Mouse (Mus musculus) testis, postnatal 14 days (tissue): ENCODE data around the gene Gpbar1.
A peak's percentile ranks its signal among the peaks of the same experiment; 100 is the strongest.

Source experiments
- DNase-seq: peaks from one replicate; pipeline ENCODE4 v3.0.0; 2021; ENCODE audit warnings: low spot score

Gene Gpbar1

DNA sequence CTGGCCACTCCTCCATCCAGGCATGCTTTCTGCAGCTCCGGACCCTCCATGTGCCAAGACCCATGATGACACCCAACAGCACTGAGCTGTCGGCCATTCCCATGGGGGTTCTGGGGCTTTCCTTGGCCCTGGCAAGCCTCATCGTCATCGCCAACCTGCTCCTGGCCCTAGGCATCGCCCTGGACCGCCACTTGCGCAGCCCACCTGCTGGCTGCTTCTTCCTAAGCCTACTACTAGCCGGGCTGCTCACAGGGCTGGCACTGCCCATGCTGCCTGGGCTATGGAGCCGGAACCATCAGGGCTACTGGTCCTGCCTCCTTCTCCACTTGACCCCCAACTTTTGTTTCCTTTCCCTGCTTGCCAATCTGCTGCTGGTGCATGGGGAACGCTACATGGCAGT, at the start of gene Gpbar1:
Gene Gpbar1, plus strand, starts transcription at position 13 of the 400 bp plus-strand sequence.
- DNase-seq, result no peak

DNA sequence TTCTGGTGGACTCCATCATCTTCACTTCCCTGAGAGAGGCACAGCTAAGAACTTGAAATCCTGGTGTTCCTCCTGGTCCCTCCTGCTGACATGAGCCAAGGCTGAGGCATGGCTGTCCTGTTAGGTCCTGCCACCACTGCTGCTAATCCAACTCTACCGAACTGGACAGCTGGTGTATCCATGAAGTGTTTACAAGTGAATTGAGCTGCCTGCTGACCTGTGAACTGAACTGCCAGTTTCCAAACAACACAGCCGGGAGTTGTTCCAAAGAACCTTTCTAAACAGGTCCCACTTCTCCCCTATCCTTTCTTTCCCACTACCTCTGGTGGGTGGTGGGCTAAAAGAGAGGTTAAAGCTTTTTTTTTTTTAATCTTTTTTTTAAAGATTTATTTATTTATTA, 48.4 kb upstream of the Gpbar1 start:
- DNase-seq, result no peak

DNA sequence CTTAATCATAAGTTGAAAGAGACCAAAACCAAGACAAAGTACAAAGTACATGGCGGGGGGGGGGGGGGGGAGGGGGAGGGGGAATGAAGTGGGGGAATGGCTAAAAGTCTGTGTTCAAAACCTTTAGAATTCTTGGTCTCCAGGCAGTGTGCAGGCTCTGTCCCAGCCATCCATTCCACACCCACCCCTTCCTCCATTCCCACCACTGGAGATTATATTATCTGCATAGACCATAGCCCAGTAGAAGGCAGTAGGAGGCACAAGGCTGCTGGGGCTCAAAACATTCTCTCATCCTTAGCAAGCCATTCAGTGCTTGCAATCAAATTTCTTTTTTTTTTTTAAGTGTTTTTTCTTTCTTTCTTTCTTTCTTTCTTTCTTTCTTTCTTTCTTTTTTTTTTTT, 47.4 kb upstream of the Gpbar1 start:
- DNase-seq, result no peak

DNA sequence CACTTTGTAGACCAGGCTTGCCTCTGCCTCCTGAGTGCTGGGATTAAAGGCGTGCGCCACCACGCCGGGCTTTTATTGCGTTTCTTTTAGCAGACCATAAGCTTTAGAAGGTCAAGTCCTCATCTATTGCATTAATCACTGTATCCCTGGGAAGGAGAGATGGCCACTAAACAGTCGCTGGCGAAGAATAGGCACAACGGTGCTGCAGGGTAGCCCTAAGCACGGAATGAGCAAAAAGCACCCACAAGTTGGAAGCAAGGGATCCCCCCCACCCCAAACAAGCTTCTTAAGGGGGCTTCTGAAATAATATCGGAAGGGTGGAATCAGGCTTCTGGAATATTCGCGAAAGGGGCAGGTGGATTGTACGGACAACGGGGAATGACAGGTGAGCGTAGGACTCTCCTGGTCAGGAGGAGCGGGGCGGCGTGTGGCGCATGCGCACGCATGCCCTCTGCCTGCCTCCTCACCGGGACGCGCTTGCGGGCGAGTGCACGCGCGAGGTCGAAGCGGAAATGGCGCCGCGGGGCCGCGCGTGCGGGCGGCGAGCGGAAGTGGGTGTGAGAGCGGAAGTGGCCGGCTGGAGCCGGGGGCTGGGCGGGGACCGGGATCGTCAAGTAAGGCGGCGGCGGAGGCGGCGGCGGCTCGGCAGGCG, 42.3 kb upstream of the Gpbar1 start, which contains the start of gene Arpc2:
Gene Arpc2, plus strand, starts transcription at position 147 of the 652 bp plus-strand sequence.
- peak; percentile 96 for DNase-seq

DNA sequence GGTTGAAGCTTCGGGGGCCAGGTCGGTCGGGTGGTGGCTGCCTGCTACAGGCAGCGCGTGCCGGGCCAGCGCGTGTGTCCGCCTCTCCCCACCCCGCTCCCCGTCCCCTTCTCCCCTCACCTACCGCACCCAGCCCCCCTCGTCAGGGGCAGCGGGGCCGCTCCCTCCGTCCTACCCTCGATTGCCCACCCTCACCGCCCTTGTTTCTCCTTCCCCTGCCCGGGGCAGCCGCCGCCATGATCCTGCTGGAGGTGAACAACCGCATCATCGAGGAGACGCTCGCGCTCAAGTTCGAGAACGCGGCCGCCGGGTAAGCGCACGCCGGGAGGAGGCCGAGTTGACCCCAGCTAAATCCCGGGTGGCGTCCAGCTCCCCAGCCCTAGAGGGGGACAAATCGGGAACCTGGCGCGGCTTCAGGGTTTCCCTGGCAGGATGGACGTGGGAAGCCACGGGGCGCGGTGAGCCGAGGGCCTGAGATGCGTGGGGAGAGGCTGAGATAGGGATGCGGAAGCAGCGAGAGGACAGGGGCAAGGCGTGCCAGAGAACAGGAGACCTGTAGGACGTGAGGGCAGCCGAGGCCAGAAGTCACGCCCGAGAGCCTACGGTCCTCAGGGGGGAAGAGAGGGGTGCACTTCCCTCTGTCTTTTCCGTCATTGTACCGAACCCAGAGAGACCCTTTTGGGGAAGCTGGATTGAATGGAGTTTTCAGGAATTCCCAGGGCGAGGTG, 41.6 kb upstream of the Gpbar1 start:
- peak; percentile 62 for DNase-seq

DNA sequence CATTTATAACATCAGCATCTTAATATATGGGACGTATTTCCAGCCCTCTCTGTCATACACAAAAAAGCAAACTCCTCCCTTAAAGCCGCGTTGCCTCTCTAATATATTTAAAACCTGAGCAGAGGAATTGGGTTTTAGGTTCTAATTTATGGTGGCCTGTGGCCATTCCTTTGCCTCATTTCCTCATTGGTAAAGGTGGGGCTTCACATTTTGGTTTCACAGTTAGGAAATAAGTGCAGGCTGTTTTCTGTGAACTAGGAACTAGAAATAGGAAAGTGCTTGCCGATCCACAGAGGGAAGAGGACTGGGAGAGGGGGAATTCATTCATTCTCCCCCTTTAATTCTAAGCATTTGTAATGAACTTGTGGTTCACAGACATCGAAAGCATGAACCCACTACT, 40.7 kb upstream of the Gpbar1 start:
- DNase-seq, result no peak

DNA sequence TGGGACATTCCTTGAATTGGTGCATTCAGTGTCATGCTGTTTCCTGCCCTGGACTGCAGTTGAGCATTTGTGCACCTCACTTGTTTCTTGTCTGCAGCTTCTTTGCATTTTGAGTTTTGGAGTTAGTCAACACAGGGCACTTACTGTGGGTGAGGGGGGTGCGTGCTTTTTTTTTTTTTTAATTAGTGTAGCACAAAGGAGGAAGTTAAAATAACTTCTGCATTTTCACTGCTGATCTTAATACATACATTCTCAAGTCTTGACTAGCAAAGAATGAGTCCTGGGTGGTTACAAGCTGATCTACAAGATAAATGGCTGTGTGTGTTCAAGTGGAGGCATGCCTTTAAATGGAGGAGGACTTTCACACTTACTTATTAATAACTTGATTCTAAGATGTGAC, 40.2 kb upstream of the Gpbar1 start:
- DNase-seq, result no peak

DNA sequence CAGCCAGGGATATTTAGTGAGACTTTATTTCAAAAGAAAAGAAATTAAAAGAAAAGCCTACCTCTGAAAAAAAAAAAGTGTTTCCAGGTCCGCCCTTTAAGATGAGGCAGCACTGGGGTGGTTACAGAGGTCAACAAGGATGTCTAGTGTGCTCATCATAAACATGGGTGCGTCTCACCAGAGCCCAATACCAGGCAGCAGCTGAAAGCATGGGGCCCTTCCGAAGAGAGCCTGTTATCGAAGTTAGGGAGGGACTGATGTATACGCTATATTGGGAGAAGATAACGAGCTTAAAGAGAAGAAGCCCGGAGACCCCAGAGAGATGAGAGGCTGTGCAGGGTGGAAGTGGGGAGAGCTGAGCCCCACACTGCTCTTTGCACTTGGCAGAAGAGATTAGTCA, 39.2 kb upstream of the Gpbar1 start:
- no peak for DNase-seq

DNA sequence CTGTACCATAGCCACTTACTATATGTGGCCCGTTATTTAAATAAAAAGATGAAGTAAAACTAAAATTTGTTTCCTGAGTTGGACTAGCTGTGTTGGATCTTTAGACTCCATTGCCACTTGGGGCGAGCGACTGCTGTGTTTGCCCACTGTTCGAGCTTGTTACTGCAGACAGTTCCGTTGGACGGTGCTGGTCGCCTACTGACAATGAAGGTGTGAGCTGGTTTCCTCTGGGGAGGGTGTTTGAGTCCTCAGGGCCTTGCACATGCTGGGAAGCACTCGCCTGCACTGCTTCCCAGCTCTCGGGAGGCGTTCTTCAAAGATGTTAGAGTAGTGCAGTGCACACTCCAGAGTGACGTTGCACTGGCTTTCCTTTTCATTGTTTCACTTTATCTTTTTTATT, 38.7 kb upstream of the Gpbar1 start:
- DNase-seq, result no peak

DNA sequence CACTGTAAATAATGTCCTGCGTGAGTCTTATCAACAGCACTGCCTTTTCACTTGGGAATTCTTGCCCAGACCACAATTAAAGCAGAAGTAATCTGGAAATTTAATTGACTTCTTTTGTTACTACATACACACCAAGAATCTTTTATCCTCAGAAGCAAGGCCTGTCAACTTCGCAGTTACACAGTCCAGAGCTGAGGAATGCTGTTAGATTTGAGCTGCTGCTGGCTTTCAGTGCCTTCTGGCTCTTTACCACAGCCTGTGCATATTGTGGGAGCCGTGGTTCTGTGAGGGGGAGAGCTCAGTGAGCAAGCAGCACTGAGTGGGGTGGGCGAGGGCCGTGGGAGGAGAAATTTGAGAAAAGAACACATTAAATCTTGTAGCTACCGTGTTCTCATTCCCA, 38.0 kb upstream of the Gpbar1 start:
- peak; percentile 34 for DNase-seq

DNA sequence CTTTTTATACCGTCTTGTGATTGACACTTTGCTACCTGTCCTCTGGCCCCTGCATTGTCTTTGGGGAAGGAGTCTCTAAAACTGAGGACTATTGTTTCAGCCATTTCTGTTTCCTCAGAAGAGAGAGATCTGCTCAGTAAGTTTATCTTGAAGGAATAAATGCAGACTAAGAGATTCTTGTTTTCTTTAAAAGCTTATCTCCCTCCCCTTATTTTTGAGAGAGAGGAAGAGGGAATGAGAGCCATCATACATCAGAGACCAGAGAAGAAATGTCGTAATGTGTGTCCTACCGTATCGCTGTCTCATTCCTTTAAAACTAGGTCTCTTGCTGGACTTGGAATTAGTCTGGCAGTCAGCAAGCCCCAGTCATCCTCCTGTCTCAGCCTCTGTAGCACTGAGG, 37.5 kb upstream of the Gpbar1 start:
- DNase-seq, result no peak

DNA sequence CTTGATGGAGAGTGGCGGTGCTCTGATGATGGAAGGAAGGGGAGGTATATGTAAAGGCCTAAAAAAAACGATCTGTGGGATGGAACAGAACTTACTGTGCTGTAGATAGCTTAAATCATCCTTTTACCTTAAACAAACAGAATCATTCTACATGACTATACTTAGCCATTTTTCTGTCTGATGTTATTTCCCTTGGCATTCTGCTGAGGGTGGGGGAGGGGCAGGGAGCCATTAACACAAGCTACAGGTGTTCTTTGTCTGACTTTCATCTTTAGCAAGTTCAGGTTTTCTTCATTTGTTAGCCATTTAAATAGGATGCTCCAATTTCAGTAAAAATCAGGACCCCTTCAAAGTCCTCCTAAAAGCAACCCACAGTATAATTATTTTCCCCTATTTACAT, 32.8 kb upstream of the Gpbar1 start:
- no peak for DNase-seq

DNA sequence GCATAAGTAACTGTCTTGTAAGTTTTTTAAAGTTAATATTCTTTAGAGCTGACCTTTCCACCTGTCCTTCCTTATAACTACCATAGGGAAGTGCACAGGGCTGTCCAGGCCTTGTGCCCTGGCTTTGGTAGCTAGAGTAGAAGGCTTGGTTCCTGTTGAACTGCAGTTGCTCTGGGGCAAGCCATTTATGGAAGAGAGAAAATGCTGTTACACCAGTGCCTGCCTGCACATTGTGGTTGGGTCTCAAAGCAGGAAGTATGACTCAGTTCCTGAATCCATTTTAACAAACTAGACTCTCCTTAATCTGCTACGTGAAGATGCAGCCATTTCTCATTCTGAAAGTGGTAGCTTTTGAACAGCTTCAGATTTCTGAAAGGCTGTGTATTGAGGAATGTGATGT, 29.6 kb upstream of the Gpbar1 start:
- DNase-seq, result no peak

DNA sequence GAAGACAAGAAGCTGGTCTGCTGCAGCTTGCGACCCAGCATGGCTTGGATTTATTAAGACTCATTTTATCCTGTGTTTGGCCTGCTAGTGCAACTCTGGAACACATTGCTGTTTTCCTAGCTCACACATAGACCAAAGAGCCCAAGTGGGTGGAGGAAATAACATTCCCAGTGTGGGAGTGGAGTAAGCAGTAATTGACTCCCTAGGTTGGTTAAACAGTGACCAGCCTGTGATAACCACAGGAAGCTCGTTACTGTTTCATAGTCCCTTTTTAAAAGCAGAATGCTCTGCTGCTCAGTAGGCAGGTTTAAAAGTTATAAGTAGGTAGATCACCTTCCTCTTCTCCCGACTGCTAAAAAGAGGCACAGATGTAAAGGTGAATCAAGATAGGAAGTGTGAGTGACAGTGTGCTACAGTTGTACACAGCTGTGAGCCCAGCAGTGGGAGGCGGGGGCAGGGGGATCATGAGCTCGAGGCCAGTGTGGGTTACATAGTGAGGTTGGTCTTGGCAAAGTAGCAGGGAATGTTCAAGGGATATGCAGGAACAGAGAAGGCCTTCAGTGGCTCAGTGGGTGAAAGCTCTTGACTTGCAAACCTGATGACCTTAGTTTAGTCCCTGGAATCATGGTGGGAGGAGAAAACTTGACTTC, 28.9 kb upstream of the Gpbar1 start:
- no peak for DNase-seq

DNA sequence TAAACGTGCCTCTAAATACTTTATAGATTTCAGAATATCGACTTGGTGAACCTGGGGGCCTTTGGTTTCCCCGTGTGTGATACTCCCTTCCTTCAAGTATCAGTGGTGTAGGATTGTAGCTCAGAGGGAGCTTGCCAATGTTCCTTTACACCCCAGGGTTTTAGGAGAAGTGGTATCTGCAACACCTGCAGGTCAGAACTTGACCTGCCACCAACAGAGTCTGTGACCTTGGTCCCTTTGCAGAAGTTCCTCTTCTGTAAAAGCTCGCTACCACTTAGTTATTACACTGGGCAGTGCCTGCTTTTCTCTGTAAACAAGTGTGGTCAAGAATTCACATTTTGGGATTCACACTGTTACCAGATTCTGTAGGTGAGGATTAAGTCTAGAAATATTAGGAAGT, 28.3 kb upstream of the Gpbar1 start:
- no peak for DNase-seq

DNA sequence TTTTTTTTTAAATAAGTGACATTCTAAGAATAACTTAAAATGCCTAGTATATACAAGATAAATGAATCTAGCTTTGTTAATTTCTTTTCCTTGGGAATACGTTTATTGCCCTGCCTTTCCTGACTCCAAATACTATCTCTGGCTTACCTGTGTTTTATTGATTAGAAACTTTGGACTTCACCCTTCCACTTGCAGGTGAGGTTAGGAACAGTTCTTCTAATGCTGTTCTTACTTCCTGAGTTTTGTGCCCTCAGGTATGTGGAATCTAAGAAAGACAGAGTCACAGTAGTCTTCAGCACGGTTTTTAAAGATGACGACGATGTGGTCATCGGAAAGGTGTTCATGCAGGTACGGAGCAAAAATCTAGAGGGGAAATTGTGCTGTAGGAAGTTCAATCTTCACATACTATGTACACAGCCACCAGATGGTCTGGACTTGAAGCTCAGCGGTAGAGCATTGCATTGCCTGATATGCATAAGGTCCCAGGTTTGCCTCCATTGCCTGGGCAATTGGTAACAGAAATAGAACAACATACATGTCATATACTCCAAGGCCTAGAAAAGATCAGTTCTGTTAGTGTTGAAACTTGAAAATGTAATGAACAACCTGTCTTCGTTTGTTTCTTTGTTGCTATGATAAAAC, 22.5 kb upstream of the Gpbar1 start:
- DNase-seq, result no peak

DNA sequence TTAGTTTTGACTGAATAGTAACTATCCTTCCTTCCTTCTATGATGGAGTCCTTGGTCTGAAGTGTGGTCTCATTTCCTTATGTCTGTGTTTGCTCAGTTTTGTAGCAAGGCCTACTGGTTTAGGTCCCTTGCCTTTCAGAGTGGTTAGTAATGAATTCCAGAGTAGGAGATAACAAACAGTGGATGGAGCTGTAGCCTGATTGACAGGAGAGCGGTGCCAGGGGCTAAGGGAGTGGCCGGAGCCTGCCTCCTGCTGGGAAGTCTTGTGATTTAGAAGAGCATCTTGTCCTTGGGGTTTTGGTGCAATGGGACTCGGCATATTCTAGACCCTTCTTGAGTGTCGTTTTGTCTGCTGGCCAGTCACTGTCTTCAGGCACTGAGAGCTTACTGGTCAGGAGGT, 21.6 kb upstream of the Gpbar1 start:
- DNase-seq, result no peak

DNA sequence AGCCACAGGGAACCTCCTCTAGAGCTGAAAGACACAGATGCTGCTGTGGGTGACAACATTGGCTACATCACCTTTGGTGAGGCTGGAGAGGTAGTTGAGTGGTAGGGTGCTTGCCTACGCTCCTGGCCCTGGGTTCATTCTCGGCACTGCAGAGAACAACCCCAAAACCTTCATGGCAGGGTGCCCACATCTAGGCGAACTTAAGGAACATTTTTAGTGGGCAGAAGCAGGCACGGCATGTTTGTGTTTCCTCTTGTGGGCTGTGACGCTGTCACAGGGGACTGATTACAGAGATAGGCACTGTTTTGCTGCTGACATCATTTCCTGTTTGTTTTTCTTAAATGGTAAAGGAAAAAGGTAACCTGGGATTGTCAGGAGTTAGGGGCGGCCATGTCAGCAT, 15.8 kb upstream of the Gpbar1 start:
- no peak for DNase-seq

DNA sequence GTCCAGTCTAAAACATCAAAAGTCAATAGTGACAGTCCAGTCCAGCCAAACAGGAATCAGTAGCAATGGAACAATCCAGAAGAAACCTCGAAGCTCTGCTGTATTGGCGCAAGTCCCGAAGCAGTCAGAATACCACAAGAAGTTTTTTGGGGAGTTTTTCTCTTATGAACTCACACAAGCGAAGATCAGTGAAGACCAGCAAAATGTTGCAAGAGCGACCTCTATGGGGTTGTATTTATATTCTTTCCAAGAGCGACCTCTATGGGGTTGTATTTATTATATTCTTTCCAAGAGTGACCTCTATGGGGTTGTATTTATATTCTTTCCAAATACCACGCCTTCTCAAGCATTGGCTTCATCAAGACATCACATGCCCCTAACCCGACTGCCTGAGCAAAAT, 9.6 kb upstream of the Gpbar1 start:
- no peak for DNase-seq

DNA sequence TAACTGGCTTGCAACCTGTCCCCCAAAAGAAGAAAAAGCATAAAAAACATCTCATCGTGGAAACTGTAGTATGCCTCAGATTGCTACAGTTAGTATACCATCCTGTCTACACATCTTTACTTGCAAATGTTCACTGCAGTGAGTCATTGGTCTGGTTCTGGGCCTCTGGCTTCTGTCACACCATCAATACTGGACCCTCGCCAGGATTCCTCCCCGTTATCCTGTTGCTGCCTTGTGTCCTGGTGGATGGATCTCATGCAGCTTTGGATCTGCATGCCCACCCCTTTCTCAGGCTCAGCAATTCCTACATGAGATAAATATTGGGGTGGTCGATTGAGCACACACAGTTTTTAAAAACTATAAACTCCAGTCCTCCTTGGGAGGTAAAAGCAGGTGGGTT, 6.7 kb upstream of the Gpbar1 start:
- no peak for DNase-seq

DNA sequence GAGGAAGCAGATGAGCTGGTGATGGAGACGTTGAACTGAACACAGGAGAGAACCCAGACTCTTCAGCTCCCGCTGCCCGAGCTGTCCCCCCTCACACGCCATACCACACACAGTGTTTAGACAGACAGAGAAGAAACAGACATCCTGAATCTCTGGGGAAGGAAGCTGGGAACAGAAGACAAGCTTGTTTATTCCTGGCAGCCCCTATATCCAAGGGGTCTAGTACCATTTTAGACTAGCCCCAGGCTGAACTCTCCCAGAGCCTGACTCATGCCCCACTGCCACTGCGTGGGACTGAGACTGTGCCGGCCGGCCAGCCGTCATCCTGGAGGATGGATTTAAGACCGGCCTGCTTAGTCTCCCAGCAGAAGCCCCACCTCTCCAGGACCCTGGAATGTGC, 3.3 kb upstream of the Gpbar1 start:
- no peak for DNase-seq

DNA sequence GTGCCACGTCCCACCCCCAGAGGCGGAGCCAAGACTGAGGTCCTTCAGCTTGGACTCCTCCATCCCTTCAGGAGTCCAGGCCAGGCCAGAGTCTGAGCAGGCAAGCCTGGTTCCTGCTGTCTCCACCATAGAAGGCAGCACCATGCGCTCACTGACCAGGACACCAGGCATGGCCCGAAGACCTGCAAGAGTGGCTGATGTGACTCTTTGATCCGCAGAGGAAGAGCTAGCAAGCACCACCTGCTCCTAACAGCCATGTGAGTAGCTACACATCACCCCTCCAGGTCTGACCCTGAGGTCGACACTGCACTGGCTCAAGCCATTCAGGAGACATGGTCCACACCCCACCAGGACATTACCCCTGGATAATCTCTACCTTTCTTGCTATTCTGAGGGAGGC, 1.3 kb upstream of the Gpbar1 start:
- DNase-seq, result no peak
